Mouse (Mus musculus) left cerebral cortex, adult 11 months (tissue): ENCODE measurements at regions not wholly inside any gene's neighbourhood (a gene's known extent, or its start where the extent isn't known, plus 50 kb on each side); places are given as distances from the start of the nearest gene placed in this dataset.

Source experiments
- DNase-seq: peaks from one replicate; pipeline ENCODE4 v3.0.0; 2022; ENCODE audit warnings: low spot score

GRCm38 (mm10) chr13:75652966-75653365 lies 53.6 kb upstream of the Ell2 start:
- DNase-seq, result no peak
